Mouse (Mus musculus): ENCODE results near the gene Slc25a21.

Gene Slc25a21

GRCm38 (mm10) chr12:56773941-56774340 is 423.3 kb downstream of the Slc25a21 start:
- no peak for DNase-seq (ENCODE audit: low spot score in 2 of 2)

DNA sequence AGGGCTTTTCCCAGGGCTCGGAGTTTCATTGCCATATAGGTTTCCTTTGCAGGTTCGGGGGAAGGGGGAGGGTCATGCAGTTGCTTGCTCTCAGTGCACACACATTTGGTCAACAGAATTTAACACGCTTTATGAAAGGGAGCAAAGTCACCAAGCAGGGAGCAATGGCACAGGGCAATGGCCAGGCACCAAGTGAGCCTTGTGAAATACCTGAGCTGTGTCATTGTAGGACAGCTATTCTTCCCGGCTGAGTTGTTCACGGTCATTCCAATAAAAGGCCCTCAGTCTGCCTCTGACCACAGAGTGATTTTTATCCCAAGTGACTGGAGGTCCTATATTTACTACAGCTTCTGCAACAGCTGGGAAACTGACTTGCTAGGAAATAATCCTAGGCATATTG is 427.9 kb downstream of the Slc25a21 start:
- no peak for DNase-seq (ENCODE audit: low spot score in 2 of 2)

DNA sequence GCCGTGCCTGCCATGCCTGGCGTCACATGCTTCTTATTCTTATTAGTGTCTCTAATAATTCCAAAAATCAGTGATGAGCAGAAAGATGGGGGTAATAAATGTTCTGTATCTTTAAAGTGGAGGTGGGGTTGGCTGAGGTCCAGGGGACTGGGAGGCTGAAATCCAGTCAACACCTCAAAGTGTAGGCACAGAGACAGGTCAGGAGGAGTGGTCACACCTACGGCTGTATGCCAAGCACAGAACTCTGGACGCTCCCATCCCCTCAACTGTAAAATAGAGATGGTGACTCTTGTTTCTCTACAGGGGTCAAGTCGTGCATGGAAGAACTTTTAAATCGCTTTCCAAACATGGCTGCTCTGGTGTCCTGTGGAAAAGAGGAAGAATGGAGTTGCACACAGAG is 429.8 kb downstream of the Slc25a21 start:
- DNase-seq (ENCODE audit: low spot score in 2 of 2), result no peak

DNA sequence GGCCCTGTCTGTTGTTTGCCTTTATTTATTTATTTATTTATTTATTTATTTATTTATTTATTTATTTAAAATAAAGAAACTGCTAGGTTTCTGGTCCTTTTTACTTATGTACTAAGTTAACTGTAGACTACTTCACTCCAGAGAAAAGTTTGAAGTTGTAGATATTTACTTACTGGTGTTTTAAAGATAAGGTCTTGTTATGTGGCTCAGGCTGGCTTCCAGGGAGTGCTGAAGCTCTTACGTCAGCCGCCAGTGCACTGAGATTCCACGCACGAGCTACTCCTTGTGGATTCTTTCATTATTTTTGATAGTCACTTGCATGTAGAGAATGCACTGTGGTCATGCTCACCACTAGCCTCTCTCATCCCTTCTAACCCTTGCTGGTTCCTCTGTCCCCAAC is 460.2 kb downstream of the Slc25a21 start:
- no peak for DNase-seq (ENCODE audit: low spot score in 2 of 2)

GRCm38 (mm10) chr12:56727631-56728030 is 469.6 kb downstream of the Slc25a21 start:
- no peak for DNase-seq (ENCODE audit: low spot score in 2 of 2)

DNA sequence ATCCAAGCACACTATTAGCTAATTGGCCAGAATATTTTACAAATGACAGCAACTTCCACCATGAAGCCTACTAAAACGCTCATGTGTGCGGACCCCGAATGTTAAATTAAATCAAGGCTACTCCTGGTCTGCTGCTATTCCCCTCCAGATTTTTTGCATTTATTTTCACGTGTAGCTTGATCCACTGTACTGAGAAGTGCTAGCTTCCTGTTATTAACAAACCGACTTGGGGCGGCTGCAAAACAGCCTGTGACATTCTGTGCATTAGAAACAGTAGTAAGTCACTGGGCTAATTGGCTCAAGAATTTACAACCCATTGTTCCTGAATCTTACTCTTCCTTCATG is 478.6 kb downstream of the Slc25a21 start:
- no peak for DNase-seq (ENCODE audit: low spot score in 2 of 2)

DNA sequence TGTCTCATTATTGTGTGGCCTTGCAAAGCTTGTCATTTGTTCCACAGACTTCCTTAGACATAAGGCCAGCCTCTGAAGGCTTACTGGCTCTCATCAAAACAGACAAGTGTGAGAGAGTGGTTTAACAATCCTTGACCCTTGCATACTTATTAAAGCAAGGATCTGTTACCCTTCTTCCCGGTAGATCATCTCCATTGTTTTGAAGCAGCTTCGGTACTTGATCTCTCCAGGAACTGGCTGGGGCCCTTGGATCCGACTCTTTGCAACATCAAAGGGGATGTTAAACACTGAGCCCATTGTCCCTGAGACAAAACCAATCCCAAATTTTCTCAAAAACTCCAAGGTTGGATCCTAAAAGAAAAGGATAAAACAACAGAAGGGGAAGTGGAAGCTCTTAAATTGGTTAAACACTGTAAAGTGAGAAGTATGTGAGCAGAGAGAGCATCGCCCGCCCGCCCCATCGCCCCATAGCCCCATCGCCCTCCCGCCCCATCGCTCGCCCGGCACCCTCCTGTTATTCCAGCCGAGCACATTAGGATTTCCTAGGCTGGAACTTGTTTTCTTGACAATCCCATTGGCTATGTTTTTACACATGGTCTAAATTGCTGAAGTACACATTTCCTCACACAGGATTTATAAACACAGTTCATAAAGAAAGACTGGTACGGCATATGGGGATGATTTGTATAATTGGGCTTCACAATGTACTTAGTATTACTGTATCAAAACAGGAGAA is 479.1 kb downstream of the Slc25a21 start:
- no peak for DNase-seq (ENCODE audit: low spot score in 2 of 2)

DNA sequence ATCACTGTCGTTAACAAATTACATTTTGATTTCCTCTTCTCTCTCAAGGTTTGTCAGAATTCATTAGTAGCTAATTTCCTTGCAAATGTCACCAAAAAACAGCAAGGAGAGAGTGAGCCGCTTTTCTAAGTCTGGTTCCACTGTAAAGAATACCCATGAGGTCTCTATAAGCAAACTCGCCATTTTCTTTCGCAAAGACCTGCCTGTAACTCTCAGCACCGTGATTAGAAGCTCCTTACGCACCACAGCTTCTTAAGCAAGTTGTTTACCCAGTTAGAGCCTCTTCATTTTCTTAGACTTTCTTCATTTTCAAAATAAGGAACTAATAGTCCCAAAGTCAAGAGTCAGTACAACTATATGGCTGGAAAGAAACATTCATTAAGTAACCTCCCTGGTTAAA is 496.3 kb downstream of the Slc25a21 start:
- DNase-seq (ENCODE audit: low spot score in 2 of 2), result no peak

DNA sequence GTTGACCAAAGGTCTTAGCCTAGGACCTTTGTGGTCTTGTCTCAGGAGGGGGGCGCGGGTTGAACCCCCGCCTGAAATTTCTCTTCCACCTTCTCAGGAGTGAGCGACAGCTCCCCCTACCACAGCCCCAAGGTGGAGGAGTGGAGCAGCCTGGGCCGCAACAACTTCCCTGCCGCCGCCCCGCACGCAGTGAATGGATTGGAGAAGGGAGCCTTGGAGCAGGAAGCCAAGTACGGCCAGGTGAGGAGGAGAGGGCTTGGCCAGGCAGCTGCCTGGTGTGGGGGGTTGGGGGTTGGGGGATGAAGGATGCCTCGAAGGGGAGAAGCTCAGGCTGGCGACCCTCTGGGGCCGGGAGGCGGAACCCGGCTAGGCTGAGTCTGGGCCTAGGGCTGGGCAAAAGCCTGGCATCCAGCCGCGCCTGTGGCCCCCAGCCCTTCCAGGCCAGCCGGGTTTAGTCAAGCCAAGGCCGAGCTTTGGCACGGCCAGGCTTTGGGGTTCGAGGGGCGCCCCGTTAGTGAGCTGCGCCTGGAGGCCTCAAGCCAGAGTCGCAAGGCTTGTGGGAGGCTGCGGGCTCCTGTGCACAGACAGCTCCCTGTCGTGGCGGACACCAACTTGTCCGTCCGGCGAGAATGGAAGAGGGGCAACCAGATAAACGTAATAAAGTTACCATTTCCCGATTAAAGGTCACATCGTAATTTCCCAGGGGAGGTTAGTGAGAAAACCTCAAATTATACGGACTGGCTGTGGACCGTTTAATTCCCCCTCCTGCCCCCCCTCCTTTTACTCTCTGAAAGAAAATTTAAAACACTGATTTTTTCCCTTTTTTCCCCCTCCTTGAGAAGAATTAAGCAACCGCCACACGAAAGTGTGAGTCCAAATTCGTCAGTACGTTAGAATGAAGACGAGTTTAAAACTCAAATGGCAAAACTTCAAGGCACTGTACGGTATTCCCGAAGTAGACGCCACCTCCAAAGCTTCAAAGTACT is 497.1 kb downstream of the Slc25a21 start:
- no peak for DNase-seq (ENCODE audit: low spot score in 2 of 2)

DNA sequence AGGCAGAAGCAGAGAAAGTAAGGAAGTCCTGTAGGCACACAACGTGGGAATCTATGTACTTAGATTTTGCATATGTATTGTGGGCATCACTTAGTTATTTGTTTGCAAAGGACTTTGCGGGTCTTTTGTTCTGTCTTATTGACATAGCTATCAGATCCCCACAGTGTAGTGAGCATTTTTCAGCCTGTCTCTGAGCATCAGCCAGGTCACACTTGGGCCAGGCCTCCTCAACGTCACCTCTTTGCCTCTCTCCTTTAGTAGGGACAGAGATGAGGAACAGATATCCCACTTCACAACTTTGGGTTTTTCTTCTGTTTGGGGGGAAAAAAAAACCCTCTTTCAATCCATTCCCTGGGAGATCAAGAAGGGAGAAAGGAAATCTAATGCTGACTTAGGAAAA is 497.9 kb downstream of the Slc25a21 start:
- DNase-seq (ENCODE audit: low spot score in 2 of 2), result no peak

GRCm38 (mm10) chr12:56698191-56698980 is 498.9 kb downstream of the Slc25a21 start:
- no peak for DNase-seq (ENCODE audit: low spot score in 2 of 2)

DNA sequence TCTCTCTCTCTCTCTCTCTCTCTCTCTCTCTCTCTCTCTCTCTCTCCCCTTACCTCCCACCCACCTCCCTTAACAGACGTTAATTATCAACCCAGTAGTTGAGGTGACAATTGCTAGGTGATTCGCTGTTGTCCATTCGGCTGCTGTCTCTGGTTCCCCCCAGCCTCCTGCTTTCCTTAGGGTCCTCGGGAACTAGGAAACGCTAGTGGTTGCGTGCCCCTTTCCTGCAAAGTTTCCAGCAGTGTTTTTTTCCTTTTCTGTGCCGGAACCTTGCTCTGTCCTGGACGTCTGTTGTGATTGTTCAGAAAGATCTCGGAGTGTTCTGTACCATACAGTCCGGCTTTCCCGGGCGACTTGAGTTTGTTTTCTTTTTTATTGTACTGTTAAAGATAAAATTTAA is 499.5 kb downstream of the Slc25a21 start:
- DNase-seq (ENCODE audit: low spot score in 2 of 2), result no peak

- no peak for DNase-seq (ENCODE audit: low spot score in 2 of 2)
Measured at GRCm38 (mm10) chr12:56697011-56697740, 500.1 kb downstream of the Slc25a21 start.

DNA sequence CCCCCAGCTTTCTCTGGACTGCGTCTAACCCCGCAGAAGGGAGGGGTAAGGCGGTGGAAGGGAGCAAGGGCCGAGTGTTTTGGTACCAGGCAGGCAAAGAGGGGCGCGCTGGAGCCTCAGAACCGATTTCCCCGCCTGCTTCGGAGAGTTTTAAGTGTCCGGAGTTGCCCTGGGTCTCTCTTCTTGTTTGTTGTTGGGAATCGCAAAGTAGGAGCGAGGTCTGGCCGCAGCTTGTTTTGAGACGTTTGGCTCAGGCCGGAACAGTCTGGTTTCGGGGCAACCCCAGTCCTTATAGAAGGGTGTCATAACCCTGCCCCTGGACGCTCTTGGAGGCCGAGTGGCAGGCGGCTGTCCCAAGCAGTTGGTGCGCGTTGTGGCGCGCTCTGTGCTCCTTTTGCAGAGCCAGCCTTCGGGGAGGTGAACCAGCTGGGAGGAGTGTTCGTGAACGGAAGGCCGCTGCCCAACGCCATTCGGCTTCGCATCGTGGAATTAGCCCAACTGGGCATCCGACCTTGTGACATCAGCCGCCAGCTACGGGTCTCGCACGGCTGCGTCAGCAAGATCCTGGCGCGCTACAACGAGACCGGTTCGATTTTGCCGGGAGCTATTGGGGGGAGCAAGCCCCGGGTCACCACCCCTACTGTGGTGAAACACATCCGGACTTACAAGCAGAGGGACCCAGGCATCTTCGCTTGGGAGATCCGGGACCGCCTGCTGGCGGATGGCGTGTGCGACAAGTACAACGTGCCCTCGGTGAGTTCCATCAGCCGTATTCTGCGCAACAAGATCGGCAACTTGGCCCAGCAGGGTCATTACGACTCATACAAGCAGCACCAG is 500.9 kb downstream of the Slc25a21 start:
- no peak for DNase-seq (ENCODE audit: low spot score in 2 of 2)

DNA sequence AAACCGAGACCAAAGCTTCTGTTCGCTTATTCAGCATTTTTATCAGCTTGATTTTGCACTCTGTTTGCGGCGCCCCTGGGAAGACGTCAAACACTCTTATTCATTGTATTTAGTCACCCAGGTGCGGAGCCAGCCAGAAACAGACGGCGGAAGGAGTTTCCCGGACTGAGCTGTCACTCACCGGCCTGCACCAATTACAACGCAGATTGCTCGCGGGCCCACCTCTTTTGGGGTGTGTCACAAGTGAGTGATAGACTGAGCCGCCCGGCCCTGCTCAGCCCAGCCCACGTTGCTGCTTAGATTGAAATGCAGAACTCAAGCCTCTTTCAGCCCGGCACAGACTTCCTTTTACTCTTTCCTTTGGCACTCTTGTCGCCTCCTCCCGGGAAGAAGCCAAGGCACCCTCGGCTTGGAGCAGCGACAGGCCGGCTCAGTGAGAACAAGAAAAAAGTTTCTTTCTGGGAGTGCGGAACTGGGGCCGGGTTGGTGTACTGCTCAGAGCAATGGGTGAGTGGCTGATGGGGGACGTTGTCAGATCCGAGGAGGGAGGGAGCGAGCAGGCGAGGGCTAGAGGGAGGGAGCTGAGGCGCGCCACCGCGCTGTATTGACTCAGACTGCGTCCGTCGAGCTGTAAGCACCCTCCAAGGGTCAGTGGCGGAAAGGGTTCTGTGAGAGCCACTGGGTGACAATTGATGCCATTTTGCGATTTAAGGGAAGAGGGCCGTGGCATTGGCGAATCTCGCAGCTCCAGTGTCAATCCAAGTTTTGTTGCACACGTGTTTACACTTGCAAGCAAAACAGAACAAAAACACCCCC is 501.7 kb downstream of the Slc25a21 start:
- DNase-seq (ENCODE audit: low spot score in 2 of 2), result peak in 1 of 2 experiments; percentile 12

DNA sequence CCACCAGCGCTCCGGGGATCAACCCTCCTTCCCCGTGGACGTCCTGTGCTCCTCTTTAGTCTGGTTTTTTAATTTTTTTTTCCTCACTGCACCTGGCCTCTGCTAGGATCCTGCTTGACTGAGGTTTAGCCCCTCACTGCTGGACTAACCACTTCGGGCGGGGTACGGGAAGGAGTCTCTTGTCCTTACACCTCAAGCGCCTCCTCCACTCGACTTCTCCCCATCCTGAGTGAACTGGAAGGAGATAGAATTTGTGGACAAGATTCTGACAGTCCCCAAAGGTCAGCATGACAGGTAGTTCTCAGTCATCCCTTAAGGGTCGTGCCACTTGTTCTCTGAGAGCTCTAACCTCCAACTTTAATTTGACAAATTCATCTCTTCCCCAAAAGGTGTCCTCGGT is 502.3 kb downstream of the Slc25a21 start:
- DNase-seq (ENCODE audit: low spot score in 2 of 2), result no peak

GRCm38 (mm10) chr12:56694361-56694760 is 502.9 kb downstream of the Slc25a21 start:
- no peak for DNase-seq (ENCODE audit: low spot score in 2 of 2)

DNA sequence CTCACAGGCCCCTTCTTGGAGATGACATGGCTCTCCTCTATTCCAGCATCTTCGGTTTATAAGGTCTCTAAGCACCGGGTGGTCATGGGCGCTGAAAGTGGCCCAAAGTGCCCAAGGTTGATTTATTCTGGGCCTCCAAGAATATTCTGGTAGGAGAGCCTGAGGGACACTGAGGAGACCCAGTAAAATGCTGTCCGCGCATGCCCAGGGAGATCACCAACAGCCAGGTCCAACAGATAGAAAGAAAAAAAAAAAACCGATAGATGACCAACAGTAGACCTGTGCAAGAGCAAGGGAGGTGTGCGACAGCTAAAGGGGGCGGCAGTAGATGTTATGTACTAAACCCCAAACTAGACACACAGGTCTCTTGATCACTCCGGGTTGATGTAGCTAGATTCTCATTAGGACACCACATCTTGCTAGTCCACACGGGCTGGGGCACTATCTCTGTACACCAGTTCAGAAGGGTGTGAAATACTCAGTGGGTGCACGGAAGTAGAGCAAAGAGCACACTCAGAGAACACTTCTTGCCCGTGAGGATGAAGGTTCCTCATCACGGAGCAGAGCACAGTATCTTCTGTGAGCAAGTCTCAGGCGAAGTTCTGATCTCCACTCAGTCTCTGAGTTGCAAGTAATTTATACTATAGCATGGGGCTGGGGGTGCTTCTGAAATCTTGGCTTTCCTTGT is 503.7 kb downstream of the Slc25a21 start:
- DNase-seq (ENCODE audit: low spot score in 2 of 2), result no peak

DNA sequence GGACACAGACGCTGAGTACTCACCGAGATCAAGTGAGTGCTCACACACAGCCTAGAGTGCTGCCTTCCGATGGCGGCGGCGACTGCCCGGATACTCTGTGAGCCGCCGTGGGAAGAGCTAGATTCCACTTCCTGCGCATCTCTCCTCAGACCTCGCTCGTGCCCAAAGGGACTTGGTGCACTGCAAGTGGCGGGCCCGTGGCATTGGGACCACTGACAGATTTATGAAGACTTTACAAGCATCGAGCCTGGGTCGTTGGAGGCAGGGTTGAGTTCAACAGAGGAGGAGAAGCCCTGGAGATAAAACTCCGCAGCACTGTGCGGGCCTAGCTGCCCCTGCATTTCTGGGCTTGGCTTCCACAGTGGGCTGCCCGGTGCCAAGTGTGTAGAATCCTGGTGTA is 504.7 kb downstream of the Slc25a21 start:
- no peak for DNase-seq (ENCODE audit: low spot score in 2 of 2)

Data from spleen, postnatal 14 days (tissue).